Mouse (Mus musculus): ENCODE measurements around the gene Zfp668. TPM values are rescaled to one million over a fixed set of nuclear protein-coding genes. Genes with fewer than 3 reads are reported as not detected.
A peak's percentile ranks its signal among the peaks of the same experiment; 100 is the strongest.

Zfp668 gene
- polyA plus RNA-seq, 1 experiment: 15.3 TPM

- Histone ChIP-seq H3K36me3 (ENCODE audit: control insufficient read depth, insufficient read depth, low read length, poor library complexity, severe bottlenecking) (peaks cover 19% of the 10 kb centered on the region), H3K4me3 (ENCODE audit: low read depth, low read length) (no peak overlapping the region), H3K9me3 (replicated peaks; ENCODE audit: control insufficient read depth, insufficient read depth, low read length, poor library complexity, severe bottlenecking) (no peaks in the 10 kb centered on the region), H3K9ac (ENCODE audit: low read depth, poor library complexity, severe bottlenecking) (no peak overlapping the region), H3K27me3 (ENCODE audit: control insufficient read depth, insufficient read depth, low read length, poor library complexity, severe bottlenecking) (no peaks in the 10 kb centered on the region), H3K4me1 (ENCODE audit: control insufficient read depth, insufficient read depth, low read length) (peaks cover 3% of the 10 kb centered on the region), H3K27ac (ENCODE audit: insufficient read depth, low read length) (no peak overlapping the region)
- TF ChIP-seq EP300 (IDR thresholded peaks at IDR 0.05; ENCODE audit: insufficient read depth, low read depth, low read length): no peak
- peak; percentile 76 for TF ChIP-seq CTCF (IDR thresholded peaks at IDR 0.05; ENCODE audit: low read depth, low read length)
Observed at GRCm38 (mm10) chr7:127921516-127921915, 44.9 kb upstream of the Zfp668 start.

- Histone ChIP-seq H3K36me3 (ENCODE audit: control insufficient read depth, insufficient read depth, low read length, poor library complexity, severe bottlenecking) (peaks cover 25% of the 10 kb centered on the region), H3K27ac (ENCODE audit: insufficient read depth, low read length) (peak overlapping the region; percentile 8; the same call in 1 of the 2 replicates), H3K27me3 (ENCODE audit: control insufficient read depth, insufficient read depth, low read length, poor library complexity, severe bottlenecking) (no peaks in the 10 kb centered on the region), H3K4me1 (ENCODE audit: control insufficient read depth, insufficient read depth, low read length) (no peaks in the 10 kb centered on the region), H3K9me3 (replicated peaks; ENCODE audit: control insufficient read depth, insufficient read depth, low read length, poor library complexity, severe bottlenecking) (no peaks in the 10 kb centered on the region), H3K9ac (ENCODE audit: low read depth, poor library complexity, severe bottlenecking) (no peak overlapping the region), H3K4me3 (ENCODE audit: low read depth, low read length) (no peak overlapping the region)
- peak; percentile 11 for TF ChIP-seq CTCF (IDR thresholded peaks at IDR 0.05; ENCODE audit: low read depth, low read length)
- TF ChIP-seq EP300 (IDR thresholded peaks at IDR 0.05; ENCODE audit: insufficient read depth, low read depth, low read length): no peak
Observed at GRCm38 (mm10) chr7:127919290-127919689, 42.7 kb upstream of the Zfp668 start.

GRCm38 (mm10) chr7:127918203-127918602 is 41.6 kb upstream of the Zfp668 start:
- Histone ChIP-seq H3K4me1 (ENCODE audit: control insufficient read depth, insufficient read depth, low read length) (no peaks in the 10 kb centered on the region), H3K27ac (ENCODE audit: insufficient read depth, low read length) (peak overlapping the region; percentile 96), H3K4me3 (ENCODE audit: low read depth, low read length) (no peak overlapping the region), H3K9ac (ENCODE audit: low read depth, poor library complexity, severe bottlenecking) (no peak overlapping the region), H3K27me3 (ENCODE audit: control insufficient read depth, insufficient read depth, low read length, poor library complexity, severe bottlenecking) (no peaks in the 10 kb centered on the region), H3K9me3 (replicated peaks; ENCODE audit: control insufficient read depth, insufficient read depth, low read length, poor library complexity, severe bottlenecking) (no peaks in the 10 kb centered on the region), H3K36me3 (ENCODE audit: control insufficient read depth, insufficient read depth, low read length, poor library complexity, severe bottlenecking) (peaks cover 25% of the 10 kb centered on the region)
- TF ChIP-seq CTCF (IDR thresholded peaks at IDR 0.05; ENCODE audit: low read depth, low read length) (peak; percentile 67), EP300 (IDR thresholded peaks at IDR 0.05; ENCODE audit: insufficient read depth, low read depth, low read length) (no peak), POLR2A (IDR thresholded peaks at IDR 0.05; ENCODE audit: insufficient read depth, low read length) (no peak)

GRCm38 (mm10) chr7:127915293-127915692 is 38.7 kb upstream of the Zfp668 start:
- no peak for TF ChIP-seq POLR2A (IDR thresholded peaks at IDR 0.05; ENCODE audit: insufficient read depth, low read length)
- no peak for TF ChIP-seq EP300 (IDR thresholded peaks at IDR 0.05; ENCODE audit: insufficient read depth, low read depth, low read length)
- TF ChIP-seq CTCF (IDR thresholded peaks at IDR 0.05; ENCODE audit: low read depth, low read length): no peak
- Histone ChIP-seq H3K9me3 (replicated peaks; ENCODE audit: control insufficient read depth, insufficient read depth, low read length, poor library complexity, severe bottlenecking) (no peaks in the 10 kb centered on the region), H3K4me1 (ENCODE audit: control insufficient read depth, insufficient read depth, low read length) (no peaks in the 10 kb centered on the region), H3K36me3 (ENCODE audit: control insufficient read depth, insufficient read depth, low read length, poor library complexity, severe bottlenecking) (peaks cover 22% of the 10 kb centered on the region), H3K27ac (ENCODE audit: insufficient read depth, low read length) (no peak overlapping the region), H3K9ac (ENCODE audit: low read depth, poor library complexity, severe bottlenecking) (no peak overlapping the region), H3K4me3 (ENCODE audit: low read depth, low read length) (no peak overlapping the region), H3K27me3 (ENCODE audit: control insufficient read depth, insufficient read depth, low read length, poor library complexity, severe bottlenecking) (no peaks in the 10 kb centered on the region)

GRCm38 (mm10) chr7:127912938-127913337 is 36.3 kb upstream of the Zfp668 start:
- H3K36me3 ChIP-seq (ENCODE audit: control insufficient read depth, insufficient read depth, low read length, poor library complexity, severe bottlenecking): peaks cover 35% of the 10 kb centered on the region
- H3K9me3 ChIP-seq (replicated peaks; ENCODE audit: control insufficient read depth, insufficient read depth, low read length, poor library complexity, severe bottlenecking): no peaks in the 10 kb centered on the region
- no peaks in the 10 kb centered on the region for H3K4me1 ChIP-seq (ENCODE audit: control insufficient read depth, insufficient read depth, low read length)
- peak overlapping the region; percentile 83 for H3K9ac ChIP-seq (ENCODE audit: low read depth, poor library complexity, severe bottlenecking)
- no peak for TF ChIP-seq EP300 (IDR thresholded peaks at IDR 0.05; ENCODE audit: insufficient read depth, low read depth, low read length)
- TF ChIP-seq CTCF (IDR thresholded peaks at IDR 0.05; ENCODE audit: low read depth, low read length): no peak
- no peak for TF ChIP-seq POLR2A (IDR thresholded peaks at IDR 0.05; ENCODE audit: insufficient read depth, low read length)
- no peaks in the 10 kb centered on the region for H3K27me3 ChIP-seq (ENCODE audit: control insufficient read depth, insufficient read depth, low read length, poor library complexity, severe bottlenecking)
- peak overlapping the region; percentile 45 for H3K4me3 ChIP-seq (ENCODE audit: low read depth, low read length)
- H3K27ac ChIP-seq (ENCODE audit: insufficient read depth, low read length): peak overlapping the region; percentile 89

- Histone ChIP-seq H3K4me1 (ENCODE audit: control insufficient read depth, insufficient read depth, low read length) (no peaks in the 10 kb centered on the region), H3K9ac (ENCODE audit: low read depth, poor library complexity, severe bottlenecking) (peak within 1 kb of the TSS; percentile 83), H3K27me3 (ENCODE audit: control insufficient read depth, insufficient read depth, low read length, poor library complexity, severe bottlenecking) (no peaks in the 10 kb centered on the region), H3K9me3 (replicated peaks; ENCODE audit: control insufficient read depth, insufficient read depth, low read length, poor library complexity, severe bottlenecking) (no peaks in the 10 kb centered on the region), H3K36me3 (ENCODE audit: control insufficient read depth, insufficient read depth, low read length, poor library complexity, severe bottlenecking) (peaks cover 41% of the 10 kb centered on the region), H3K4me3 (ENCODE audit: low read depth, low read length) (peak within 1 kb of the TSS; percentile 81), H3K27ac (ENCODE audit: insufficient read depth, low read length) (peak within 1 kb of the TSS; percentile 89)
- 0 out of 2 replicates have a peak, but pooled peaks have one; percentile 24 for TF ChIP-seq EP300 (IDR thresholded peaks at IDR 0.05; ENCODE audit: insufficient read depth, low read depth, low read length)
- peak; percentile 70 for TF ChIP-seq POLR2A (IDR thresholded peaks at IDR 0.05; ENCODE audit: insufficient read depth, low read length)
- no peak for TF ChIP-seq CTCF (IDR thresholded peaks at IDR 0.05; ENCODE audit: low read depth, low read length)
Observed at GRCm38 (mm10) chr7:127912190-127912871, 35.7 kb upstream of the Zfp668 start, which contains the start of gene Kat8. TSS of gene Kat8 (plus strand) at chr7:127912516.

All from ES-Bruce4 (cell line).